Mouse (Mus musculus) adrenal gland, postnatal 36 days (tissue): ENCODE results near the gene Grcc10. TPM values are rescaled to one million over a fixed set of nuclear protein-coding genes. Genes with fewer than 3 reads are reported as not detected.

Experiments
- DNase-seq, 2 experiments: peaks; one replicate each; pipeline ENCODE4 v3.0.0; 2021; ENCODE audit warnings: mixed read lengths in 1 of 2
- long read RNA-seq, 2 experiments: library from polyadenylated mRNA; stranded (forward); transcript quantifications; one replicate each; pipeline ENCODE4 v2.0.0; 2021; ENCODE audit warnings: borderline sequencing depth in 2 of 2
- total RNA-seq, 2 experiments: library from RNA; stranded (reverse); gene quantifications; 2 replicates each; pipeline ENCODE4 v1.2.3; 2021

The Grcc10 gene
- 100 to 1,000 TPM; 331 to 397 TPM for total RNA-seq
- long read RNA-seq, experiment 1, transcript Grcc10-201 (3 exons, 863 nt), result major isoform, 377 of 399 reads
- long read RNA-seq, experiment 1, transcript Grcc10-203 (2 exons, 424 nt), result minor isoform, 7 of 399 reads
- long read RNA-seq, experiment 1, partial matches to known transcripts, result 0 of 399 reads
- long read RNA-seq, experiment 1, other reads (novel, unspliced or antisense), result 12 of 399 reads
- long read RNA-seq, experiment 2, transcript Grcc10-203 (2 exons, 424 nt), result minor isoform, 8 of 187 reads
- long read RNA-seq, experiment 2, transcript Grcc10-201 (3 exons, 863 nt), result major isoform, 169 of 187 reads
- long read RNA-seq, experiment 2, partial matches to known transcripts, result 0 of 187 reads
- long read RNA-seq, experiment 2, other reads (novel, unspliced or antisense), result 10 of 187 reads

GRCm38 (mm10) chr6:124740888-124741761, at the start of gene Grcc10:
Gene Grcc10, minus strand, starts transcription at chr6:124741374.
- DNase-seq, result peak; percentile 86 to 87

GRCm38 (mm10) chr6:124790121-124790520, 48.9 kb upstream of the Grcc10 start:
- no peak for DNase-seq

GRCm38 (mm10) chr6:124789519-124789918, 48.3 kb upstream of the Grcc10 start:
- DNase-seq, result no peak

GRCm38 (mm10) chr6:124787722-124788121, 46.5 kb upstream of the Grcc10 start:
- no peak for DNase-seq

GRCm38 (mm10) chr6:124786756-124787420, 45.7 kb upstream of the Grcc10 start:
- DNase-seq, result no peak

GRCm38 (mm10) chr6:124782436-124782835, 41.3 kb upstream of the Grcc10 start:
- peak in 1 of 2 experiments; percentile 38 for DNase-seq

- DNase-seq, result no peak
These were observed 39.7 kb upstream of the Grcc10 start for GRCm38 (mm10) chr6:124780917-124781316.

GRCm38 (mm10) chr6:124779984-124780416, 38.8 kb upstream of the Grcc10 start:
- no peak for DNase-seq

- DNase-seq, result peak; percentile 44 to 62
These were observed 38.2 kb upstream of the Grcc10 start, which contains the start of gene Lrrc23 for GRCm38 (mm10) chr6:124779222-124779983. Gene Lrrc23, minus strand, starts transcription at chr6:124779727.

- no peak for DNase-seq
These were observed 29.3 kb upstream of the Grcc10 start for GRCm38 (mm10) chr6:124770511-124770910.

GRCm38 (mm10) chr6:124770013-124770412, 28.8 kb upstream of the Grcc10 start:
- DNase-seq, result no peak

- DNase-seq, result peak; percentile 66 to 83
These were observed 28.1 kb upstream of the Grcc10 start, which contains the start of gene Eno2 for GRCm38 (mm10) chr6:124769101-124769765. Gene Eno2, minus strand, starts transcription at chr6:124769673.

- DNase-seq, result no peak
These were observed 27.5 kb upstream of the Grcc10 start for GRCm38 (mm10) chr6:124768704-124769044.

GRCm38 (mm10) chr6:124767920-124768703, 26.9 kb upstream of the Grcc10 start:
- DNase-seq, result peak in 1 of 2 experiments; percentile 52

GRCm38 (mm10) chr6:124767536-124767919, 26.4 kb upstream of the Grcc10 start:
- no peak for DNase-seq

GRCm38 (mm10) chr6:124765951-124766350, 24.8 kb upstream of the Grcc10 start:
- no peak for DNase-seq

GRCm38 (mm10) chr6:124759259-124759658, 18.1 kb upstream of the Grcc10 start:
- DNase-seq, result peak; percentile 87 to 92

- no peak for DNase-seq
These were observed 17.7 kb upstream of the Grcc10 start for GRCm38 (mm10) chr6:124758849-124759232.

GRCm38 (mm10) chr6:124757909-124758848, 17.0 kb upstream of the Grcc10 start:
- peak; percentile 58 to 70 for DNase-seq
